Mouse (Mus musculus): ENCODE results near the gene Cbfa2t3.
A peak's percentile ranks its signal among the peaks of the same experiment; 100 is the strongest.

Cbfa2t3 gene

DNA sequence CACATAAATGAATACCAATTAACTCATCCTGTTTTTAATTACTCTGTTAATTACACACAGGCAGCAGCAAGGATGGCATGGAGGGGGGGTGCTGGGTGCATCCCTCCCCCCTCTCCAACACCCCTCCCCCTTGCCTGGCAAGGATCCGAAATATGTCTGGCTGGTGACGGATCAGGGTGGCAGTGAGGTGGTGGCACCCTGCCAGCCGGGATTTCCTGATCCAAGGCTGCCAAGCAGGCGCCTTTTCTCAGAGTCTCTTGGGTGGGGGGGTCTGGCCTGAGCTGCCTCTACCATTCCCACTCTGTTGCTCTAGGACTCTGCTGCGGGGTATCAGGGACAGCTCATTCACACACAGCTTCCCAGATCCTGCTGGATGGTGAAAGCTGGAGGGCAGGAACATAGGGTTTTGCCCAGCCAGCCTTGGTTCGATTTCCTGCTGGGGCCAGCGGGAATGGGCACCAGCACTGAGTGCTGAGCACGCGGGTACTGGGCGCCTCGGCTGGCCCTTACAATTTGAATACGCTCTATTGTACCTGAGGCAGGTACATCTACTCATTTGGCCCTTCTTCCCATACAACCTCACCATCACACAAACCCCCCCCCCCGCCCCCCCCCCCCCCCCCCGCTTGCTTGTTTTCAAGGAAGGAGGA is 33.1 kb downstream of the Cbfa2t3 start:
- peak; percentile 86 for DNase-seq (ENCODE audit: low spot score)

GRCm38 (mm10) chr8:122665221-122665620 is 33.7 kb downstream of the Cbfa2t3 start:
- DNase-seq (ENCODE audit: low spot score): no peak

- DNase-seq (ENCODE audit: low spot score): no peak
These were observed 35.2 kb downstream of the Cbfa2t3 start for GRCm38 (mm10) chr8:122663670-122664069.

GRCm38 (mm10) chr8:122663106-122663505 is 35.8 kb downstream of the Cbfa2t3 start:
- no peak for DNase-seq (ENCODE audit: low spot score)

DNA sequence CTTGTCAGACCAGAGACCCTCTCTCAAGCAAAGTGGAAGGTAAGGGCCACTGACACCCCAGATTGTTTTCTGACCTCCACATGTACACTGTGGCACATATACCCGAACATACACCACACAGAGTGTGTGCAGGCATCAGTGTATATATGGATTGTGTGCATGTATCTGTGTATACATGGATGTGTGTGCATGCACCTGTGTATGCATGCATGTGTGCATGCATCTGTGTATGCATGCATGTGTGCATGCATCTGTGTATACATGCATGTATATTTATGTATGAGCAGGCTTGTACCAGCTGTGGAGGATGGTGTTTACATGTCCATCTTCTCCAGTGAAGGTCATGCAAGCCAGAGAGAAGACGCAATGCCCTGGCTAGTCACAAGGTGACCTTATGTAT is 37.0 kb downstream of the Cbfa2t3 start:
- DNase-seq (ENCODE audit: low spot score): no peak

DNA sequence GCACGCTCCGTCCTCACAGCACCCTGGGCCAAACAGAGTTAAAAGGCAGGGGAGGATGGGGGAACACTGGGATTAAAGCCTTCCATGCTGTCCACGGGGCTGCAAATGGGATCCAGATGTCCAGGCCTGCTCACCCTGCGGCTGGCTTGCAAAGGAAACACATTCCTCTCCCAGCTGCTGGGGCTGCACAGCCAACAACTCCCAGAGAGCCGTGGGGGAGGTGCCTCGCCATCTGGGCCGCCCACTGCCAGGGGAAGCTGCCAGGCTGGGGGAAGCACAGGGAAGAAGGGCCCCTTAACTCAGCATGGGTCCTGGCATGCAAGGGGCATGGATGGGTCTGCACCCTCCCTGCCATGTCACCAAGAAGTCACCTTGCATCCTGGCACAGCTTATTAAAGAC is 37.8 kb downstream of the Cbfa2t3 start:
- peak; percentile 86 for DNase-seq (ENCODE audit: low spot score)

- DNase-seq (ENCODE audit: low spot score): no peak
These were observed 38.9 kb downstream of the Cbfa2t3 start for GRCm38 (mm10) chr8:122660022-122660421.

GRCm38 (mm10) chr8:122658807-122659160 is 40.1 kb downstream of the Cbfa2t3 start:
- no peak for DNase-seq (ENCODE audit: low spot score)

- no peak for DNase-seq (ENCODE audit: low spot score)
These were observed 40.6 kb downstream of the Cbfa2t3 start for GRCm38 (mm10) chr8:122658149-122658806.

DNA sequence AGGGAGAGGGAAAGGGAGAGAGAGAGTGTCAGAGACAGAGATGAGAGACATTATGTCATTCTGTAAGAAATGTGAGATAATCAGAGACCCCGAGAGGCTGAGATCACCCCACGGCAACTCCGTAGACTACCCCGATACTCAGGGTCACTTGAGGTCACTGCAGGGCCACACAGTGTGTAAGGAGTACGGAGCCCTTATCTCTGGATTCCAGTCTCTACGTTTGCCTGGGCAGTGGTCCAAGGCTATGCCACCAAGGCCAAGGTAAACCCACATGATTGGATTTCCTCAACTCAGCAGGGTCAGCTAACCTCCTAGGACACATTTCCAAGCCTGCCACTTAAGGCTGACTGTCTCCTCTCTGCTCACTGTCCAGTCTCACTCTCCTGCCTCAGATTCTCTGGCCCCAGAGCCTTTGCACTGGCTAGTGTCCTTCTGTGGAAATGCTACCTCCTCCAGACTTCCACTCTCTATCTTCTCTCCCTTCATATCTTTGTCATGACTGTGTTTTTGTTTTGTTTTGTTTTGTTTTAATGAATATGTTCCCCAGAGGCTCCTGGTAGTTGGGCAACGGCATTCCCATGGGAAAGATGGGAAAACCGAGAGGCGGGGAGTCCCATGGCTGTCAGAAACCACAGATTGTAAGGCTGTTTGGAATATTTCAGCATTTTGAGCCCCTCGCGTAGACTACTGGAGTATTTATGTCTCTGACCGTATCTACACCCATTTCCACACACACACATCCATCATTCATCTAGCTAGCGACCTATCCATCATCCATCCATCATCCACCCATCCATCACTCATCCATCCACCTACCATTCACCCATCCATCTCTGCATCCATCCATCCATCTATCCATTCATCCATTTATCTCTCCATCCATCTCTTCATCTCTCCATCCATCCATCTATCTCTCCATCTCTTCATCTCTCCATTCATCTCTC is 42.6 kb downstream of the Cbfa2t3 start:
- DNase-seq (ENCODE audit: low spot score): peak; percentile 87

- peak; percentile 72 for DNase-seq (ENCODE audit: low spot score)
These were observed 44.1 kb downstream of the Cbfa2t3 start for GRCm38 (mm10) chr8:122654768-122655167.

DNA sequence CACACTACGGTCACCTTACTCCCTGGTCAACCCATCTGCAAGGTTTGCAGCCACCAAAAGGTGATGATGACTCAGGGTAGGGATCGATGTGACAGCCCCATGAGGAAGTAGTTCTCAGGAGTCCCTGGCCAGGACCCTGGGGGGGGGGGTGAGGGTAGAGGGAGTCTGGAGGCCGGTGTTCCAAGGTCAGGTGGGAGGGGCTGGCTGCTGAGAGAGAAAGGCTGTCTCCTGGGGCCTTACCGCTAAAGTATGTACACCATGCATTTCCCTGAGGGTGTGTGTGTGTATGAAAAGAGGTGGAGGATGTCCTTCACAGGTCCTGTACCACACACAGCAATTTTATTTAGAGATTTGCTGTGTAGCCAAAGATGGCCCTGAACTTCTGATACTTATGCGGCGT is 46.3 kb downstream of the Cbfa2t3 start:
- DNase-seq (ENCODE audit: low spot score): no peak

DNA sequence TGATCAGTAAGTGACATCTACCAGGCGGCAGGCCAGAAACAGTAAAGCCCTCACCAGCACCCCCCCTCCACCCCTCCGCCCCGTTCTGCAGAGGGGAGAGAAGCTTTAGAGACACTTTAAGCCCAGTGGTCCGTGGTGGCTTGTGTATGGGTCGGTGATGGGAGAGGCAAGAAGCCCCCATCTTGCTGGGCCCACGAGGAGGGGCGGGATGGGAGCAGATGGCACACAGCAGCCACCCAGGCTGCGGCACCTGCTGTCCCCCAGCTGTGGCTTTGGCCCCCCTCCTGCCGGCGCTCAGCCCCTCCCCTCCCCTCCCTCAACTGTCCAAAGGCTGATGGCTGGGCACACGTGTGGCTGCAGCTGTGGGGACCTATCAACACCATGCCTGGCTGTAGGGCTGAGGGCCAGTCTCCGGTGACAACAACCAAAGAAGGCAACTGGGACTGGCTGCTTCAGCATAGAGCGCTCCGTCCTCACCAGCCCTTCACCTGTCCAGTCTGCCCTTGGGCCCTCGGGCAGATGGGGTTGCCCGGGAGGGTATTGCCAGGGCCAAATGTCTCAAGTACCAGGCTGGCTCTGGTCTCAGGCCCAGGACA is 47.5 kb downstream of the Cbfa2t3 start:
- no peak for DNase-seq (ENCODE audit: low spot score)

- DNase-seq (ENCODE audit: low spot score): no peak
These were observed 50.5 kb downstream of the Cbfa2t3 start for GRCm38 (mm10) chr8:122648192-122648970.

DNA sequence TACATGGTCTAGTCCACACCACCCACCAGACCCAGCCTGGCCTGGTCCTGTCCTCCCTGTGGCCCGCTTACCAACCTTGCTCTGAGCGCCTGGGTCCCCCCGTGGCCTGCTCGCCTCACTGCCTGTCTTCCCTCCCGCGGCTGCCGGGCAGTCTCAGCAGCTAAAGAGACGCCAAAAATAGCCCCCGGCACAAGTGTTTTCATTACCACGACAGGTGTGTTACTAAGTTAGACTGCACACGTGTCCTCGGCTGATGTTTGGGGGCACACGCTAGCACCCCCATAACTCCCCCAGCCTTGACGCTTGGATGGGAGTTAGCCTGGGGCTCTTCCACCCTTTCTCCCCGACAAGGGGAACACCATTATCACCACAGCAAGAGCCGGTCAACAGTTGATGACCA is 52.6 kb downstream of the Cbfa2t3 start:
- no peak for DNase-seq (ENCODE audit: low spot score)

GRCm38 (mm10) chr8:122644175-122644954 is 54.5 kb downstream of the Cbfa2t3 start:
- no peak for DNase-seq (ENCODE audit: low spot score)

- DNase-seq (ENCODE audit: low spot score): peak; percentile 65
These were observed 56.8 kb downstream of the Cbfa2t3 start for GRCm38 (mm10) chr8:122642071-122642470.

DNA sequence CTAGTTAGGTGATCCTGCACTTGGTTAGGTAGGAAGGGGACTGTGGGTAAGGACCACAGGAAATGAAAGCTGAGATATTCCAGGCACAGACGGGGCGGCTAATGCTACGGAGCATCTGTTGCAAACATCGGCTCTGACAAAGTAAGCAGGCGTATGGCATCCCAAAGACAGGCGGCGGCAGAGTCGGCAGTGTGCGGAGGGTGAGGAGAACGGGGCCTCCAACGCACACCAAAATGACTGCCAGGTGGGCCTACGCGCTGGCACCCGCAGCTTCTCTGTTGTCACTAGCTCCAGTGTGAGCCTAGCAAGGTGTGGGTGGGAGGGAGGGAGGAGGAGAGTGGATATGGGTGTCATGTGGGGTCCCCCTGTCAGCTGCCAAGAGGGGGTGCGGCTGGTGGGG is 57.5 kb downstream of the Cbfa2t3 start:
- no peak for DNase-seq (ENCODE audit: low spot score)

DNA sequence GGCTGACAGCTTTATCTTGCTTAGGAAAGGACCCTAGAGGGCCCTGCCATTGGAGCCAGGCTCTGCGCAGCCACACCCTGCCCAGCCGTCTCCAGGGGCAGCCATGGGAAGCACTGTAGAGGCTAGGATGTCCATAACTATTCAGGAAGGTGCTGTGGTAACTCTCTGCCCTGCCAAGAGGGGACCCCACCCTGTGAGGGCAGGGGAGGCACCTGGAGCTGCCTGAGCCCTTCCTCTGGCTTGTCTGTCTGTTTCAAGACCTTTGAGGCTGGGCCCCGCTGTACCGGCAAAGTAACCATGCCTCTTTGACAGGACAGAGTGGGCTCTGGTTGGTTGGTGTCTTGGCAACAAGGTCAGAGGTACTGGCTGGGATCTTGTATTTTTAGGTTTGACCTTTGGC is 58.1 kb downstream of the Cbfa2t3 start:
- no peak for DNase-seq (ENCODE audit: low spot score)

- DNase-seq (ENCODE audit: low spot score): peak; percentile 79
These were observed 59.2 kb downstream of the Cbfa2t3 start for GRCm38 (mm10) chr8:122639521-122640248.
